Comparison of ENCODE assay signal across 8 mouse cellular contexts in the genomic region with DNA sequence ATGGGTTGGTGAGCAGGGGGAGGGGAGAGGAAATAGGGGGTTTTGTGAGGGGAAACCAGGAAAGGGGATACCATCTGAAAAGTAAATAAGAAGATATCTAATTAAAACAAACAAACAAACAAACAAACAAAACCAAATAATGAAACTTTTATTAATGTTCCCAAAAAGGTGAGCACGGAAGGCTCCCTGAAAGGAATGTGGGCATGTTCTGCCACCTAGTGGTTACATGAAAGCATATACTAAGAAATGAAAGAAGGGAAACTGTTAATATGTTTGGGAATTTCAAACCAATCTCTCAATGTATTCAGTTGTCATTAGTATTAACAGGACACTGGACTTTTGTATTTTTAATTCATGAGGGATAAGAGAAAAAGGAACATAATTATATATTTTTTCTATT. TPM values are rescaled to one million over a fixed set of nuclear protein-coding genes. Genes with fewer than 3 reads are reported as not detected.
DNase-seq lines count a peak whose midpoint lies in the region; ATAC-seq and TF ChIP-seq lines count a peak whose summit lies in the region.
"Had no signal": no experiment of that assay in that cellular context is flagged by ENCODE, and none has a peak within 500 bp of the region (broad histone marks: within the 10 kb centered on the region; RNA-seq: fewer than 3 reads in every experiment).

No protein-coding gene starts in this region.

- 4% methylated on average over 1 of the region's 1 CpGs for WGBS in kidney, adult 2 months
- 8% methylated on average over 1 of the region's 1 CpGs for WGBS in kidney, embryonic 16.5 days
- 3% methylated on average over 1 of the region's 1 CpGs for WGBS in heart, embryonic 15.5 days
- WGBS in forebrain, embryonic 10.5 days = 10% methylated on average over 1 of the region's 1 CpGs

- peaks cover 3% of the 10 kb centered on the region for H3K9me3 ChIP-seq in kidney, embryonic 16.5 days (ENCODE audit: low read length)
- H3K9me3 ChIP-seq in heart, embryonic 15.5 days (replicated peaks) = no peaks in the 10 kb centered on the region
- H3K9me3 ChIP-seq in forebrain, embryonic 10.5 days = no peaks in the 10 kb centered on the region

- TF ChIP-seq POLR2A in kidney, adult 2 months (IDR thresholded peaks at IDR 0.05; ENCODE audit: low read depth, low read length) = no peak

- no peaks in the 10 kb centered on the region for H3K36me3 ChIP-seq in kidney, adult 2 months (ENCODE audit: control insufficient read depth, insufficient read depth, low read length)
- no peaks in the 10 kb centered on the region for H3K36me3 ChIP-seq in kidney, embryonic 16.5 days (ENCODE audit: insufficient read depth, low read length)
- no peaks in the 10 kb centered on the region for H3K36me3 ChIP-seq in heart, embryonic 15.5 days
- no peaks in the 10 kb centered on the region for H3K36me3 ChIP-seq in forebrain, embryonic 10.5 days (replicated peaks)

- DNase-seq in kidney, adult 2 months = peak; percentile 47
- DNase-seq in CD4-positive, CD25-positive, alpha-beta regulatory T cell, adult 2 months (ENCODE audit: low read depth, low spot score) = peak; percentile 74
- peak; percentile 33 for DNase-seq in R1 (ENCODE audit: low read depth, low spot score)
- DNase-seq in mesoderm, embryonic 11.5 days (ENCODE audit: low read depth, low spot score) = peak; percentile 48
- no peak for DNase-seq in forebrain, embryonic 10.5 days (ENCODE audit: extremely low spot score, low spot score)

- peak; percentile 35; the same call in 1 of the 2 replicates for TF ChIP-seq CTCF in kidney, adult 2 months (conservative IDR thresholded peaks at IDR 0.05; ENCODE audit: insufficient read depth, insufficient read length, low read depth, low read length)

- H3K27ac ChIP-seq in kidney, adult 2 months (ENCODE audit: insufficient read depth, low read depth, low read length) = no peak overlapping the region
- H3K27ac ChIP-seq in kidney, embryonic 16.5 days (ENCODE audit: low read length) = no peak overlapping the region
- no peak overlapping the region for H3K27ac ChIP-seq in heart, embryonic 15.5 days
- no peak overlapping the region for H3K27ac ChIP-seq in forebrain, embryonic 10.5 days

- H3K27me3 ChIP-seq in kidney, adult 2 months (replicated peaks; ENCODE audit: control insufficient read depth, insufficient read depth, low read length) = no peaks in the 10 kb centered on the region
- H3K27me3 ChIP-seq in kidney, embryonic 16.5 days (ENCODE audit: insufficient read depth, low read length) = no peaks in the 10 kb centered on the region
- no peaks in the 10 kb centered on the region for H3K27me3 ChIP-seq in heart, embryonic 15.5 days
- no peaks in the 10 kb centered on the region for H3K27me3 ChIP-seq in forebrain, embryonic 10.5 days (ENCODE audit: poor library complexity, severe bottlenecking)

- no peak overlapping the region for H3K9ac ChIP-seq in kidney, embryonic 16.5 days (replicated peaks; ENCODE audit: low read length)
- H3K9ac ChIP-seq in heart, embryonic 15.5 days = no peak overlapping the region

- ATAC-seq in kidney, embryonic 16.5 days (ENCODE audit: low FRiP score, low TSS enrichment) = no peak
- ATAC-seq in heart, embryonic 15.5 days (replicated peaks; ENCODE audit: insufficient number of reproducible peaks, insufficient read depth, low FRiP score, low read depth) = no peak

- no peak overlapping the region for H3K4me3 ChIP-seq in kidney, adult 2 months (ENCODE audit: insufficient read depth, low read depth, low read length)
- H3K4me3 ChIP-seq in kidney, embryonic 16.5 days (ENCODE audit: low read length) = no peak overlapping the region
- H3K4me3 ChIP-seq in heart, embryonic 15.5 days = no peak overlapping the region
- no peak overlapping the region for H3K4me3 ChIP-seq in forebrain, embryonic 10.5 days
- H3K4me3 ChIP-seq: erythroblast, embryonic 14.5 days had no signal

- no peak overlapping the region for H3K4me2 ChIP-seq in kidney, embryonic 16.5 days (replicated peaks; ENCODE audit: low read depth, low read length)
- peak overlapping the region; percentile 38 for H3K4me2 ChIP-seq in heart, embryonic 15.5 days

- H3K4me1 ChIP-seq in kidney, adult 2 months (ENCODE audit: control insufficient read depth, insufficient read depth, low read length) = no peaks in the 10 kb centered on the region
- no peaks in the 10 kb centered on the region for H3K4me1 ChIP-seq in kidney, embryonic 16.5 days (ENCODE audit: insufficient read depth, low read length)
- peaks cover 9% of the 10 kb centered on the region for H3K4me1 ChIP-seq in heart, embryonic 15.5 days (replicated peaks)
- H3K4me1 ChIP-seq in forebrain, embryonic 10.5 days = no peaks in the 10 kb centered on the region

RNA-seq across cellular contexts. Expression of a gene that starts 10.3 kb away (rescaled TPM):
- 0.72 and 0.75 TPM in 2 replicates for polyA plus RNA-seq in kidney, adult 2 months (2012; rRNA removed)
- 1.3 and 1.5 TPM in 2 replicates for polyA plus RNA-seq in kidney, embryonic 16.5 days (2015; fragmentation: Nextera tagmentation; extraction: Ambion mirVana)
- 0.62 and 1.1 TPM in 2 replicates for polyA plus RNA-seq in heart, embryonic 15.5 days (2015; fragmentation: Nextera tagmentation; extraction: Ambion mirVana)
- polyA plus RNA-seq in forebrain, embryonic 10.5 days (2016; fragmentation: Nextera tagmentation; extraction: Ambion mirVana) = 0.77 TPM in 2 replicates
- polyA plus RNA-seq: erythroblast, embryonic 14.5 days had no signal

RNA-seq across cellular contexts. Expression of a gene that starts 31.3 kb away (rescaled TPM):
- polyA plus RNA-seq in kidney, adult 2 months (2012; rRNA removed) = 23.4 and 27.7 TPM in 2 replicates
- 17.3 and 18.6 TPM in 2 replicates for polyA plus RNA-seq in kidney, embryonic 16.5 days (2015; fragmentation: Nextera tagmentation; extraction: Ambion mirVana)
- polyA plus RNA-seq in heart, embryonic 15.5 days (2015; fragmentation: Nextera tagmentation; extraction: Ambion mirVana) = 16.8 and 23.8 TPM in 2 replicates
- 5.7 and 5.8 TPM in 2 replicates for polyA plus RNA-seq in forebrain, embryonic 10.5 days (2016; fragmentation: Nextera tagmentation; extraction: Ambion mirVana)
